Mouse (Mus musculus) intestine, embryonic 14.5 days (tissue): ENCODE results near the gene Agbl3. TPM values are rescaled to one million over a fixed set of nuclear protein-coding genes. Genes with fewer than 3 reads are reported as not detected.

Experiments
- ATAC-seq: fragments of 200-750 bp; cut with Nextera tagmentation; replicated peaks from 2 replicates; pipeline ENCODE4 v1.8.0; 2017; ENCODE audit warnings: low read depth, moderate number of reproducible peaks, moderate TSS enrichment, moderate library complexity; ENCODE audit not compliant: low FRiP score, low TSS enrichment
- DNase-seq: peaks from one replicate; pipeline ENCODE4 v3.0.0-alpha.2; 2018; ENCODE audit warnings: low spot score
- H3K27ac ChIP-seq: fragments of 300-500 bp; sonication (generic); 2 replicates; pipeline ENCODE4 v1.5.1; 2014; ENCODE audit warnings: low read depth, mild to moderate bottlenecking, control low read depth
- H3K27me3 ChIP-seq: fragments of 300-500 bp; sonication (generic); replicated peaks from 2 replicates; pipeline ENCODE4 v1.6.1; 2014; ENCODE audit warnings: low read length, control low read depth; ENCODE audit not compliant: control insufficient read depth, insufficient read depth
- H3K36me3 ChIP-seq: fragments of 300-500 bp; sonication (generic); 2 replicates; pipeline ENCODE4 v1.6.1; 2014; ENCODE audit warnings: low read length, control low read depth; ENCODE audit not compliant: control insufficient read depth, insufficient read depth
- H3K4me1 ChIP-seq: fragments of 300-500 bp; sonication (generic); replicated peaks from 2 replicates; pipeline ENCODE4 v1.6.1; 2014; ENCODE audit warnings: low read length, control low read depth, mixed read lengths; ENCODE audit not compliant: control insufficient read depth, insufficient read depth
- H3K4me2 ChIP-seq: fragments of 300-500 bp; sonication (generic); 2 replicates; pipeline ENCODE4 v1.6.1; 2014; ENCODE audit warnings: low read length
- H3K4me3 ChIP-seq: fragments of 300-500 bp; sonication (generic); 2 replicates; pipeline ENCODE4 v1.5.1; 2014; ENCODE audit warnings: low read depth, low read length, control low read depth, mixed read lengths
- H3K9ac ChIP-seq: fragments of 300-500 bp; sonication (generic); 2 replicates; pipeline ENCODE4 v1.6.1; 2014; ENCODE audit warnings: mild to moderate bottlenecking, low read length
- H3K9me3 ChIP-seq: fragments of 300-500 bp; sonication (generic); 2 replicates; pipeline ENCODE4 v1.6.1; 2016; ENCODE audit warnings: low read length, control low read depth; ENCODE audit not compliant: control insufficient read depth
- WGBS: fragments of 180-500 bp; shearing (Covaris S2); extraction: QIAGEN DNeasy Blood & Tissue Kit; methylation state at CpG from one replicate; pipeline ENCODE4 v1.1.7; 2014; 5-methylcytosine and 5-hydroxymethylcytosine counted together
- polyA plus RNA-seq: library from polyadenylated mRNA; unstranded; fragments of >200 nt; fragmentation: Nextera tagmentation; extraction: Ambion mirVana; gene quantifications from 2 replicates; pipeline ENCODE4 v1.2.1, GENCODE M21; 2014

The Agbl3 gene
- polyA plus RNA-seq, 1 experiment from 2014 or later: 5.2 TPM

DNA sequence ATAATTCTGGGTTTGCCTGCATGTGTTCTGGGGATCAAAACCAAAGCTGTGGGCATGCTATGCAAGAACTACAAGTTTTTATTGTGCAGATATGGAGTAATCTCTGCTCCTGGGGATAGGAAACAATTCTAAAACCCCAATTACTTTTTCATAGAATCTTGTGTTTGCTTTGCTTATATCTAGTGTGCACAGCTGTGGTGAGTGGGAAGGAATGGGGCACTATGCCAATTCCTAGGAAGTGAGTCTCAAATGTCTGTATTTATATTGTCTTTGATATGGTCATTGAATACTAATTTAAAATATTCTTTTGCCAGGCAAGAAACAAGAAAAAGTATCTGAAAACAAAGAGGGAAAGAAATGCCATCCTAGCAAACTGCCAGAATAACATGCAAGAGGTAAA, 44.2 kb downstream of the Agbl3 start:
- ATAC-seq (no peak), DNase-seq (no peak)

DNA sequence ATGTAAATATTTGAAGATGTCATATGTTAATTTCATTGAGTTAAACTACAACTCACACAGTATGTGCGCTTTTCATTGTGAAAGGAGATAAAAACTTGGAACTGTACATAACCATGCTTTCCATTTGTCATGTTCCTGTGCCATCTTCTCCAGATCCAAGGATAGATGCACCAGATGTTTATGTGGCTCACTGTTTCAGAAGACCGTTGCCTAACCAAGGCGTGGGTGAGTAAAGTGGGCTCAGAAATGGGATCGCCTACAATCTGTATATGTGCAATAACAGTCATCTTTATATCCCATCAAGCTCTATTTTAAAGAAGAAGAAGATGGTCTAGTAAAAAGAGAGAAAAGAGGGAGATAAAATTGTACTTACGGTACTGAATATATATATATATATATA, 52.1 kb downstream of the Agbl3 start:
- WGBS: 93% methylated on average over 5 of the region's 5 CpGs
- ATAC-seq: no peak

More for the DNA sequence above, 44.2 kb downstream of the Agbl3 start:
- Histone ChIP-seq H3K4me3 (no peak overlapping the region), H3K27ac (no peak overlapping the region), H3K4me1 (no peaks in the 10 kb centered on the region), H3K36me3 (no peaks in the 10 kb centered on the region), H3K27me3 (no peaks in the 10 kb centered on the region), H3K4me2 (no peak overlapping the region), H3K9me3 (no peaks in the 10 kb centered on the region), H3K9ac (no peak overlapping the region)

DNA sequence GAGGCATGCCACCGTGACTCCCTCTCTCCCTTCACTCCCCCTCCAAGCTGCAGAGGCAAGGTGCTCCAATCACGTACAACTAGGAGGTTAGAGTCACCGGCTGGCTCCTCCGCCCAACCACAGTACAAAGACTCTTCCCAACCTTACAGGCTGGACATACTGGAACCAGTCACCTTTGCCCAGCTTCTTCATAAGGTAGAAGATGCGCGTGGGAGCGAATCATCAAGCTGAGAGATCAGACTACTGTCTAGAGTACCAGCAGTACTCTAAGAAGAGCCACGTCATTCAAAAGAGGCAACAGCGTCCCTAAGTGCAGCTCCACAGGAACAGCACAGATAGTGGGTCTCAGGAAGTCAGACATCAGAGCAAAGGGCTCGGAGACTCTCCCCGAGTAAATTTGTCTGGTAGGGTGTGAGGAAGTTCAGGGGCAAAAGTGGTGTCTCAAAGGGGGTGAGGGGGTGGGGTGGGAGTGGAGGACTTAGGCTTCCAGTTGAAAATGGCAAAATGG, 81.4 kb downstream of the Agbl3 start:
- no peak overlapping the region for H3K4me2 ChIP-seq
- no peak for ATAC-seq
- no peak overlapping the region for H3K9ac ChIP-seq
- WGBS: 89% methylated on average over 11 of the region's 11 CpGs
- no peaks in the 10 kb centered on the region for H3K27me3 ChIP-seq
- H3K4me3 ChIP-seq: no peak overlapping the region
- H3K36me3 ChIP-seq: no peaks in the 10 kb centered on the region
- no peak overlapping the region for H3K27ac ChIP-seq
- H3K9me3 ChIP-seq: no peaks in the 10 kb centered on the region
- DNase-seq: no peak
- H3K4me1 ChIP-seq: peaks cover 2% of the 10 kb centered on the region

More for the DNA sequence above, 52.1 kb downstream of the Agbl3 start:
- Histone ChIP-seq H3K4me2 (no peak overlapping the region), H3K9me3 (no peaks in the 10 kb centered on the region), H3K9ac (no peak overlapping the region), H3K4me1 (no peaks in the 10 kb centered on the region), H3K36me3 (no peaks in the 10 kb centered on the region), H3K4me3 (no peak overlapping the region), H3K27me3 (no peaks in the 10 kb centered on the region), H3K27ac (no peak overlapping the region)
- DNase-seq: no peak

DNA sequence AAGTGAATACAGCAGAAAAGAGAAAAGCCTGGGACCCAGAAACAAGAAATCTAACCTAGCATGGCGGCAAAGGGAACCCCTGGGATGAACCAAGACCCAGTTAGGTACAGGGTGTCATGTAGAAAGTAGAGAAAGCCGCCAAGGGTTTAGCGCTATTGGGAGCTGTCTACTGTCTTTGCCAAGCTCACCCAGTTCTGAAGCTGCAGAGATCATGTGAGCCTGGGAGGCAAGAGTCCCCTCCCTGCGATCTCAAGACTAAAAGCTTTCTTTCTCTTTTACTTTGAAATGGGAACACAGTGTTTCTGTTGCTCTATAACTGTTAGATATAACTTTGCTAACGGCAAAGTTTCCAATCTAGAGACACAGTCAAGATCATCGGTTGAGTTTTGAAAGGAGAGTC, 82.1 kb downstream of the Agbl3 start:
- Histone ChIP-seq H3K27me3 (no peaks in the 10 kb centered on the region), H3K36me3 (no peaks in the 10 kb centered on the region), H3K9ac (no peak overlapping the region), H3K4me2 (peak overlapping the region; percentile 44), H3K9me3 (no peaks in the 10 kb centered on the region), H3K27ac (peak overlapping the region; percentile 47; the same call in 1 of the 2 replicates), H3K4me3 (no peak overlapping the region), H3K4me1 (peaks cover 2% of the 10 kb centered on the region)
- WGBS: 90% methylated on average over 6 of the region's 6 CpGs
- no peak for ATAC-seq
- no peak for DNase-seq

DNA sequence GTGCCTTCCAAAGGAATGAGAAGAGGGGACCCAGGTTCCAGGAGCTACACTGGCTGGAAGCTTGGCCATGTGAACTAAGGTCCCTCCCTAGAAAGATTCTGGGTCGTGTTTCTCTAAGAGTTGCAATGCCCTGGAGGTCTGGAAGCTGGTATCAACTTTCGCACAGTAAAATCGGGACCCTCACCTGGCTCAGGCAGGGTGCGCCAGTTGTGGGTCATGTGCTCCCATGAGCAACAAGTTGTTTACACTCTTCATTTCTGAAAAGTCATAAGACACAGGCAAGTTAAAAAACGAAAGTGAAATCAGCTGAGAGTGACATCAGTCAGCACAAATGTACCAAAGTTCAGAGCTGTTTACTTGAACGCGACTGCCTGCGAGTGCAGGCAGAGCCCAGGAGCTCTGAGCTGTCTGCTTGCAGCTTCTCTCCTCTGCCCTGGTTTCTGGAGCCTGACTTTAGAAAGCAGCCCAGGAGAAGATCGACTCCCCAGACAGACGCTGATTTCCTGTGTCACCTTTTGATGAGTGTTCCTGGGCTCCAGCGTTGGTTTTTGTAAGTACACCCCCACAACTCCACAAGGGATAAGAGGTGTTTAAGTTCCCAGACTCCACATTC, 82.7 kb downstream of the Agbl3 start, which contains the start of gene Tmem140:
TSS of gene Tmem140 (plus strand) at position 356 of the 613 bp plus-strand sequence.
- Histone ChIP-seq H3K9ac (0 out of 2 replicates have a peak within 1 kb of the TSS, but pooled peaks have one; percentile 20), H3K27ac (peak within 1 kb of the TSS; percentile 47; the same call in 1 of the 2 replicates), H3K4me3 (peak within 1 kb of the TSS; percentile 19), H3K4me2 (peak within 1 kb of the TSS; percentile 44), H3K4me1 (peaks cover 2% of the 10 kb centered on the region), H3K9me3 (no peaks in the 10 kb centered on the region), H3K27me3 (no peaks in the 10 kb centered on the region), H3K36me3 (no peaks in the 10 kb centered on the region)
- WGBS: 25% methylated on average over 11 of the region's 11 CpGs
- no peak for ATAC-seq
- DNase-seq: no peak

DNA sequence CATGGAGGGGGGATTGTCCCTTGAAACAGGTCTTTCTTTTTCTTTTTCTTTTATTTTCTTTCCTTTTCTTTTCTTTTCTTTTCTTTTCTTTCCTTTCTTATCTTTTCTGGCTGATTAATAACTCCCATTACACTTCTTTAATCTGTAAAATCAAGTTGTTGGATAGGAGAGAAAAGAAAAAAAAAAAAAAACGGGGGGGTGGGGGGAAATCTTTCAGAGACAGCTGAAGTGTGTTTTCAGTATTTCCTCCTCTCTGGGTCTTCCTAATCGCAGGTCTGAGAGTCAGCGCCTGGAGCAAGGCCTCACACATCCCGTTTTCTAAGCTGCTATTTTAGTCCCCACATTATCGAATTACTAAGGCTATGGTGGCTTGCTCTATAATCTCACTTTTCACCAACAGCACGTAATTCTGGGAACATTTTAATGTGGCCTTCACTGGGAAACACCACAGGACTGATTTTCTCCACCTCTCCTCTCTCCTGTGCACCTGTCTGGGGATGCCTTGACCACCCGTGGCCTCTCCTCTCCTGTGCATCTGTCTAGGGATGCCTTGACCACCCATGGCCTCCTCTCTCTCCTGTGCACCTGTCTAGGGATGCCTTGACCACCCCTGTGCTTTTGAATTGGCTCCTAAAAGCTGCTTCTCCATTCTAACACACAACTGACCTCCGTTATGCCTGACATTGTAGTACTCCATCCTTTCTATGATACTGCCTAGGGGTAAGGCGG, 83.7 kb downstream of the Agbl3 start:
- ATAC-seq: no peak
- no peak overlapping the region for H3K4me3 ChIP-seq
- H3K9me3 ChIP-seq: no peaks in the 10 kb centered on the region
- 65% methylated on average over 9 of the region's 9 CpGs for whole genome bisulfite sequencing
- no peaks in the 10 kb centered on the region for H3K36me3 ChIP-seq
- H3K4me2 ChIP-seq: no peak overlapping the region
- no peak overlapping the region for H3K9ac ChIP-seq
- no peak for DNase-seq
- H3K27ac ChIP-seq: no peak overlapping the region
- H3K4me1 ChIP-seq: peaks cover 2% of the 10 kb centered on the region
- no peaks in the 10 kb centered on the region for H3K27me3 ChIP-seq

DNA sequence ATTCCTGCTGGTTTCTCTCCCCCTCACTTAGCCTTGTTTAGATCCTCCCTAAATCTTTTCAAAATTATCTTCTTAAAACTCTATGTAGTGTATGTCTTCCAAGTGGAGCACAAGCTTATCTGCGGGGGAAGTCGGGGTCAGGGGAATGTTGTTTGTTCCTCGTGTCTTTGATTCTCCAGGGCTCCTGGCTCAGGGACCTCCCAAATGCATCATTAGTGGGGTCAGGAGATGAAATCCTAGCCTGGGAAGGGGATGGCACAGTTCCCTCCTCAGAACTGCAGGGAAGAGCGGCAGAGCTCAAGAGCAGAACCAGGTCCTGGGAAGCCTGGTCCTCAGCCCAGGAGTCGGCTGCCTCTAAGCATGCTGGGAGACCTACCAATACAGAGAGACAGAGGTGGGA, 85.0 kb downstream of the Agbl3 start:
- WGBS: 43% methylated on average over 5 of the region's 5 CpGs
- Histone ChIP-seq H3K4me2 (no peak overlapping the region), H3K4me1 (peaks cover 6% of the 10 kb centered on the region), H3K4me3 (no peak overlapping the region), H3K27me3 (no peaks in the 10 kb centered on the region), H3K9ac (no peak overlapping the region), H3K36me3 (no peaks in the 10 kb centered on the region), H3K9me3 (no peaks in the 10 kb centered on the region), H3K27ac (peak overlapping the region; percentile 18; the same call in 1 of the 2 replicates)
- no peak for ATAC-seq
- no peak for DNase-seq

DNA sequence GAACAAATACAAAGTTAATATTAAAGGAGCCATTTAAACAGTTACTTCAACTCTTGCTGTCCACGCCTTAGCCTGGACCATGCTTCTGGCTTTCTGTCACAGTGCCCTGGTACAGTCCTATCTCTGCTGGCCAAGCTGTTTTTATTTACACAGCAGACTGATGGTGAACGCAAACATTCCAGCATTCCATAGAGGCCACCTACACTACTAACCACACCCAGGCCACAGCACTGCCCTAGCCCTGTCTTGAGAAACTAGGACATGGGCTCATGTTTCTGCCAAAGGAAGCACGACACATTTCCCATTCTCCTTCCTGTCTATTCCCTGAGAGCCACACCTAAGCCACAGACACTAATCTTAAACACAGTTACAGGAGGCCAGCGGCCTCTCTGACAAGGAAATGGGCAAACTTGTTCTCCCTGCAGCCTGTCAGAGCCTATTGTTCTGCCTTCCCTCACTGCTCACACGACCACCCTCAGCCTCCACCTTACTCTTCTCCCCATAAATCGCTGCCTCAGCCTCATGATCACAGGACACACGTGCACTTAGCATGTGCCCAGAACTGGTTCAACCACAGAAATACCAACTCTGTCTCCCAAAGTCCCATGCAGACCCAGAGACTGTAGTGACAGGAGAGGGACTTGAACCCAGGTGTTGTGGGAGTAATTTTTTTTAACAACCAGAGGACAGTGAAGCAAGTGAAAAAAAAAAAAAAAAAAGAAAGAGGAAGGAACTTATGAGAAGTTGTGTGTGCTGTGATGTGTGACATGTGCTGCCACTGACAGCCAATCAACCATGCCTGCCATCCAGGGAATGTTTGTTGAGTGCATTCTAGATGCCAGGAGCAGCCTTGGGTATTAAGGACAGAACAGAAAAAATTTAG, 85.7 kb downstream of the Agbl3 start:
- H3K27ac ChIP-seq: peak overlapping the region; percentile 18; the same call in 1 of the 2 replicates
- no peaks in the 10 kb centered on the region for H3K9me3 ChIP-seq
- H3K9ac ChIP-seq: no peak overlapping the region
- H3K4me3 ChIP-seq: no peak overlapping the region
- ATAC-seq (peak; percentile 67; the same call in 1 of the 2 replicates), DNase-seq (no peak)
- peaks cover 6% of the 10 kb centered on the region for H3K4me1 ChIP-seq
- H3K4me2 ChIP-seq: no peak overlapping the region
- H3K27me3 ChIP-seq: no peaks in the 10 kb centered on the region
- 46% methylated on average over 7 of the region's 7 CpGs for whole genome bisulfite sequencing
- no peaks in the 10 kb centered on the region for H3K36me3 ChIP-seq
